Mouse (Mus musculus): ENCODE data around the gene Gm5935.
"Not testable (repeated sequence)": the region's sequence is repeated elsewhere in the genome, so short reads cannot be mapped to it uniquely, and the experiment has no call there.

The Gm5935 gene

DNA sequence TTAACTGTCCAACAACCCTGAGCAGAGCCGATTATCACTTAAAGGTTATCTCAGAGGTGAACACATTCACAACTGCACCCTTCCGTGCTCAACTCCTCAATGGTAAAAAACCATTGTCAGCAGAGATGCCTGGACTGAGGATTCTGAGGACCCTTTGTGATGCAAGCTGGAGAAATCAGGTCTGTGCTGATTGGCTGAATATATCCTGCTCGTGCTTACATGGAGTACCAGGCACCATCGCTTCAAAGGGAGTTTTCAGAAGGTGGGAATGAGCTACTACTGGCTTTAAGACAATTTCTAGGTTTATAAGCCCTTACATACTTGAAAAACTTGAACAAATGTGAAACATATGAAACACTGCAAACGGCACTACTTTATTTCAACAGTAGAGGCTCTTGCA, at the start of gene Gm5935:
Gene Gm5935, minus strand, starts transcription at position 101 of the 400 bp plus-strand sequence.
- in situ Hi-C loops (cut with MboI, MseI) = not testable (repeated sequence)

Measured in T-helper 2 cell (primary cell).